Mouse (Mus musculus) intestine, embryonic 14.5 days (tissue): ENCODE data around the gene Endog. TPM values are rescaled to one million over a fixed set of nuclear protein-coding genes. Genes with fewer than 3 reads are reported as not detected.
A peak's percentile ranks its signal among the peaks of the same experiment; 100 is the strongest.
"Not testable (repeated sequence)": the region's sequence is repeated elsewhere in the genome, so short reads cannot be mapped to it uniquely, and the experiment has no call there.

ENCODE experiments used
- ATAC-seq: fragments of 200-750 bp; cut with Nextera tagmentation; replicated peaks from 2 replicates; pipeline ENCODE4 v1.8.0; 2017; ENCODE audit warnings: low read depth, moderate number of reproducible peaks, moderate TSS enrichment, moderate library complexity; ENCODE audit not compliant: low FRiP score, low TSS enrichment
- DNase-seq: peaks from one replicate; pipeline ENCODE4 v3.0.0-alpha.2; 2018; ENCODE audit warnings: low spot score
- H3K27ac ChIP-seq: fragments of 300-500 bp; sonication (generic); 2 replicates; pipeline ENCODE4 v1.5.1; 2014; ENCODE audit warnings: low read depth, mild to moderate bottlenecking, control low read depth
- H3K27me3 ChIP-seq: fragments of 300-500 bp; sonication (generic); replicated peaks from 2 replicates; pipeline ENCODE4 v1.6.1; 2014; ENCODE audit warnings: low read length, control low read depth; ENCODE audit not compliant: control insufficient read depth, insufficient read depth
- H3K36me3 ChIP-seq: fragments of 300-500 bp; sonication (generic); 2 replicates; pipeline ENCODE4 v1.6.1; 2014; ENCODE audit warnings: low read length, control low read depth; ENCODE audit not compliant: control insufficient read depth, insufficient read depth
- H3K4me1 ChIP-seq: fragments of 300-500 bp; sonication (generic); replicated peaks from 2 replicates; pipeline ENCODE4 v1.6.1; 2014; ENCODE audit warnings: low read length, control low read depth, mixed read lengths; ENCODE audit not compliant: control insufficient read depth, insufficient read depth
- H3K4me2 ChIP-seq: fragments of 300-500 bp; sonication (generic); 2 replicates; pipeline ENCODE4 v1.6.1; 2014; ENCODE audit warnings: low read length
- H3K4me3 ChIP-seq: fragments of 300-500 bp; sonication (generic); 2 replicates; pipeline ENCODE4 v1.5.1; 2014; ENCODE audit warnings: low read depth, low read length, control low read depth, mixed read lengths
- H3K9ac ChIP-seq: fragments of 300-500 bp; sonication (generic); 2 replicates; pipeline ENCODE4 v1.6.1; 2014; ENCODE audit warnings: mild to moderate bottlenecking, low read length
- H3K9me3 ChIP-seq: fragments of 300-500 bp; sonication (generic); 2 replicates; pipeline ENCODE4 v1.6.1; 2016; ENCODE audit warnings: low read length, control low read depth; ENCODE audit not compliant: control insufficient read depth
- WGBS: fragments of 180-500 bp; shearing (Covaris S2); extraction: QIAGEN DNeasy Blood & Tissue Kit; methylation state at CpG from one replicate; pipeline ENCODE4 v1.1.7; 2014; 5-methylcytosine and 5-hydroxymethylcytosine counted together
- polyA plus RNA-seq: library from polyadenylated mRNA; unstranded; fragments of >200 nt; fragmentation: Nextera tagmentation; extraction: Ambion mirVana; gene quantifications from 2 replicates; pipeline ENCODE4 v1.2.1, GENCODE M21; 2014

Gene Endog
- polyA plus RNA-seq, 1 experiment from 2014 or later = 38.7 TPM

- H3K27ac ChIP-seq = no peak overlapping the region
- H3K4me3 ChIP-seq = no peak overlapping the region
- H3K4me1 ChIP-seq = peaks cover 8% of the 10 kb centered on the region
- no peak overlapping the region for H3K9ac ChIP-seq
- no peak overlapping the region for H3K4me2 ChIP-seq
- WGBS = 92% methylated on average over 2 of the region's 2 CpGs
- ATAC-seq (no peak), DNase-seq (no peak)
- no peaks in the 10 kb centered on the region for H3K27me3 ChIP-seq
- peaks cover 42% of the 10 kb centered on the region for H3K36me3 ChIP-seq
- H3K9me3 ChIP-seq = 0 out of 2 replicates have a peak, but pooled peaks cover 3% of the 10 kb centered on the region
Measured at GRCm38 (mm10) chr2:30176561-30176960, 5.3 kb downstream of the Endog start.

DNA sequence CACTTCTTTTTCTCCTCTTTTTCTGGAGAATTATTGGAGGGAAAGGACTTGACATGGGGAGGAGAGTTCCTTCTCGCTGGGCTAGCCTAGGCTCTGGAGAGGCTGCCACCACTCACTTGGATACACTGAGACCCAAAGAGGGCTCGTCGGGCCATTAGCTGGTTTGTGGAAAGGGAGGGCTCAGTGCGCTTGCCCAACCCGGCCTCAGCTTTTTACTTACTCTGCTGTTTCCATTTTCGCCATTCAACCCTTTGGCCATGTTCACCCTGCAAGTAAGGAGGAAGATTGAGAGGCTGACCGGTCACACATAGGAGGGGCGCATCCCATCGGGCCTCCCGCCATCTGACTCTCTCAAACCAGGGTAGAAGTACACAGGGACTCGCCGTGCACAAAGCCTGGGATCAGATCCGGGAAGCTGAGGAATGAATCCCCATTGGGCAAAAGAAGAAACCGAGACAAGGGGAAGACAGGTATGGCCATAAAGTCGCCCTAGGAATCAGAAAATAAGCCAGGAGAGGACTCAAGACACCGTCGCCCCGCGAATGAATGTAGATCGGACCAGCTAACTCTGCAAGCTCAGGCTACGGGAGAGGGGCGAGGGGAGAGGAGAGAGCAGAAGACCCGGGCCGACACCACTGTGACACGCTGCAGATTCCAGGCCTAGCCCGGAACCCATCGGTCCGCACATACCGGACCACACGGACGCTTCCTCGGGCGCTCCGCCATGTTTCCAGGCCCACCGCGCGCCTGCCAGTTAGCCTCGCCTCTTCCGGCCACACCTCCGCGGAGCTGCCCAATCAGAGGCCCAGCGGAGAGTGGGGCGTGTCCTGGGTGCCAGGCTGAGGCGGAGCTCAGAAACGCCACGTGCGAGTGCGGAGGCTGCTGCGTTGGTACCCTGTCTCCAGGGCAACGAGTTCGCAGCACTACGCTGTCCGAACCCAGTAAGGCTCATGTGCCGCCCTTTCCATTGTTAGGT lies 6.7 kb downstream of the Endog start, which contains the start of gene Spout1:
Gene Spout1, minus strand, starts transcription at position 760 of the 976 bp plus-strand sequence.
- Histone ChIP-seq H3K4me2 (peak within 1 kb of the TSS; percentile 89), H3K9ac (peak within 1 kb of the TSS; percentile 78), H3K4me3 (peak within 1 kb of the TSS; percentile 84), H3K27me3 (no peaks in the 10 kb centered on the region), H3K27ac (0 out of 2 replicates have a peak within 1 kb of the TSS, but pooled peaks have one; percentile 22), H3K4me1 (peaks cover 8% of the 10 kb centered on the region), H3K36me3 (peaks cover 36% of the 10 kb centered on the region), H3K9me3 (0 out of 2 replicates have a peak, but pooled peaks cover 3% of the 10 kb centered on the region)
- 3% methylated on average over 53 of the region's 54 CpGs for WGBS
- peak; percentile 94 for DNase-seq
- peak; percentile 98 for ATAC-seq

DNA sequence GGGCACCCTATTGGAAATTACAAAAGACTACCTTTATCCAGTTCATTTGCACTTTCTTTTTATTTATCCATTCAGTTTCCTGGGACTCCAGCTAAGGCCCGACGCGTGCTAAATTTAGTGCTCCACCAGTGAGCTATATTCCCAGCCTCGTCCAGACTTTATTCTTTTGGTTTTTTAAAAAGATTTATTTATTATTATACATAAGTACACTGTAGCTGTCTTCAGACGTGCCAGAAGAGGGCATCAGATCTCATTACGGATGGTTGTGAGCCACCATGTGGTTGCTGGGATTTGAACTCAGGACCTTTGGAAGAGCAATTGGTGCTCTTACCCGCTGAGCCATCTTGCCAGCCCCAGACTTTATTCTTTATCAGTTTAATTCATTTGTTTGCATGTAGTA lies 7.4 kb downstream of the Endog start:
- H3K4me3 ChIP-seq = peak overlapping the region; percentile 84
- 52% methylated on average over 7 of the region's 7 CpGs for WGBS
- ATAC-seq = not testable (repeated sequence)

GRCm38 (mm10) chr2:30182424-30182823 lies 11.1 kb downstream of the Endog start:
- DNase-seq (no peak), ATAC-seq (no peak)
- WGBS = 92% methylated on average over 2 of the region's 2 CpGs

More for the DNA sequence above, 7.4 kb downstream of the Endog start:
- not testable (repeated sequence) for H3K4me1 ChIP-seq, H3K27me3 ChIP-seq, DNase-seq, H3K9ac ChIP-seq, H3K27ac ChIP-seq, H3K9me3 ChIP-seq
- H3K36me3 ChIP-seq = peaks cover 29% of the 10 kb centered on the region
- peak overlapping the region; percentile 89 for H3K4me2 ChIP-seq

DNA sequence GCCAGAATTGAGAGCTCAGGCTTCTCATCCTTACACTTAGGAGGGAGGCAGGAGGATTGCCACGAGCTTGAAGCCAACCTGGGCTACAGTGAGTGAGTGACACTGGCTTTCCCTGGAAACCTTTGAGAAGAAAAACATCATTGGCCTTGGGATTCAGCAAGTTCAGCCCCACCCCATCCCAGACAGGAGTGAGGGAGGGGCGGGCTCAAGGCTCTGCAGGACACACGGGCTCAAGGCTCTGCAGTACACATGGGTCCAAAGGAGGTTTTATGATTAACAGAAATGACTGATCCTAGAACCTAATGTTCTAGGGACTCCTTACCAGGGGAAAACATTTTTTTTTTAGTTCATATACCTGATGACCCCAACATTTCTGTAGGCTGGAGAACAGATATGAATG lies 12.4 kb downstream of the Endog start:
- Histone ChIP-seq H3K9ac (no peak overlapping the region), H3K27me3 (no peaks in the 10 kb centered on the region), H3K4me3 (no peak overlapping the region), H3K27ac (no peak overlapping the region), H3K4me2 (no peak overlapping the region), H3K36me3 (no peaks in the 10 kb centered on the region), H3K4me1 (no peaks in the 10 kb centered on the region), H3K9me3 (0 out of 2 replicates have a peak, but pooled peaks cover 5% of the 10 kb centered on the region)
- no peak for ATAC-seq
- DNase-seq = no peak
- 66% methylated on average over 3 of the region's 3 CpGs for WGBS

More at GRCm38 (mm10) chr2:30182424-30182823, 11.1 kb downstream of the Endog start:
- no peak overlapping the region for H3K4me2 ChIP-seq
- no peaks in the 10 kb centered on the region for H3K27me3 ChIP-seq
- H3K9ac ChIP-seq = no peak overlapping the region
- H3K4me1 ChIP-seq = peaks cover 3% of the 10 kb centered on the region
- no peaks in the 10 kb centered on the region for H3K36me3 ChIP-seq
- H3K4me3 ChIP-seq = no peak overlapping the region
- no peak overlapping the region for H3K27ac ChIP-seq
- 0 out of 2 replicates have a peak, but pooled peaks cover 5% of the 10 kb centered on the region for H3K9me3 ChIP-seq

DNA sequence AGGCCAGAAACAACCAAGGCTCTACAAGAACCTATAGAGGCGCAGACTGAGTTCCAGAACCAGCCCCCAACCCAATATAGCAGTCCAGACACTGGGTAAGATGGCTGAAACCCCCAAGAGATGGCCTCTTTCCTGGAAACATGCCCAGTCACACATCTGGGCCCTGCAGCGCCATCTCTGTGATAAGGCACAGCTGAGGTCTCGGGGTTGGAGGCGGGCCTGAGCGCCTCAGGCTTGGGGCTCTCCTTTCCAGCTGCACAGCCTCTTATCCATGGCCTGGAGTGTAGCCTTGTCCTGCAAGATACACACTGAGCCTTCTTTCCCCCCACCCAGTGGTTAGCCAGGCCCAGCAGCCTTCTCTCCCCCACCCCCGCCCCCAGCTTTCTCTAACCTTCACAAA lies 14.0 kb downstream of the Endog start:
- H3K27ac ChIP-seq = no peak overlapping the region
- no peak for DNase-seq
- no peak overlapping the region for H3K4me3 ChIP-seq
- H3K4me1 ChIP-seq = no peaks in the 10 kb centered on the region
- 84% methylated on average over 6 of the region's 6 CpGs for WGBS
- H3K9ac ChIP-seq = no peak overlapping the region
- no peaks in the 10 kb centered on the region for H3K36me3 ChIP-seq
- ATAC-seq = no peak
- 0 out of 2 replicates have a peak, but pooled peaks cover 5% of the 10 kb centered on the region for H3K9me3 ChIP-seq
- H3K27me3 ChIP-seq = no peaks in the 10 kb centered on the region
- no peak overlapping the region for H3K4me2 ChIP-seq

- H3K4me1 ChIP-seq = no peaks in the 10 kb centered on the region
- no peaks in the 10 kb centered on the region for H3K27me3 ChIP-seq
- H3K4me2 ChIP-seq = no peak overlapping the region
- WGBS = 77% methylated on average over 3 of the region's 3 CpGs
- H3K36me3 ChIP-seq = no peaks in the 10 kb centered on the region
- DNase-seq (no peak), ATAC-seq (no peak)
- H3K9ac ChIP-seq = no peak overlapping the region
- H3K4me3 ChIP-seq = no peak overlapping the region
- H3K9me3 ChIP-seq = 0 out of 2 replicates have a peak, but pooled peaks cover 5% of the 10 kb centered on the region
- no peak overlapping the region for H3K27ac ChIP-seq
Measured at GRCm38 (mm10) chr2:30185681-30186080, 14.4 kb downstream of the Endog start.

DNA sequence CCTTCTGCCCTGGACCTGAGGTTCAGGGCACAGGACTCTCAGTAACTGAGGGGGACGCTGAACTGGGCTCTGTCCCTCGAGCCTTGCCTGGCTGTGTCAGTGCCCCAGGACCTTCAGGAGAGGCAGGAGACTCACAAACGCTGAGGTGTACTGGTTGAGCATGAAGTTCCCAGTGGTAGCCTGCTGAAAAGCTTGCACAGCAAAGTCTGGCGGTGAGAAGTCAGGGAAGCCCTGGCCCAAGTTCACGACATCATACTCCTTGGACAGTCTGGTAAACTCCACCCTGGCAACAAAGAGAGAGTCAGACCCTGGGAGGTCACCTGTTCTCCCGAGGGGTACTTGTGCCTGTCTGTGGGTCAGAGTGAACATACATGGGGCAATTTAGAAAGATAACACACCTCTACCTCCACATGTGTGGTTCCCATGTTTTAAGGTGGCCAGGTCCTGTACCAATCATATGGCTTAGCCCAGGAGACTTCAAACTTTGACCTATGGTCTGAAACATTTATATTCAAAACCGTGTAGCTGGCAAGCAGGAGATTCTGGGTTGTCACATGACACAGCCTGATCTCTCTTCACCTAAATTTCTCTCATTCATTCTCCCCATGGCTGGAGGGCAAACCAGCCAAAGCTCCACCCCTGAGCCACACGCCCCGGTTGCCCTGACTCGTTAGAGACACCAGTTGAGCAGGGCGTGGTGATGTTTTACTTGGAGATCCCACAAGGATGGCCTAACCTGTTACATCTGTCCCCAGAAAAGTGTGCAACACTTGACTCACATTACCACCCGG lies 20.7 kb downstream of the Endog start:
- no peaks in the 10 kb centered on the region for H3K27me3 ChIP-seq
- no peak overlapping the region for H3K27ac ChIP-seq
- WGBS = 88% methylated on average over 12 of the region's 12 CpGs

More for the DNA sequence above, 20.7 kb downstream of the Endog start:
- ATAC-seq = no peak
- Histone ChIP-seq H3K4me1 (no peaks in the 10 kb centered on the region), H3K36me3 (no peaks in the 10 kb centered on the region), H3K9me3 (no peaks in the 10 kb centered on the region), H3K9ac (no peak overlapping the region), H3K4me2 (no peak overlapping the region), H3K4me3 (no peak overlapping the region)
- DNase-seq = no peak
